Mouse (Mus musculus): ENCODE data around the gene Tbcel.

The Tbcel gene

GRCm38 (mm10) chr9:42442100-42442499, 65.5 kb downstream of the Tbcel start:
- no peak for DNase-seq (ENCODE audit: low spot score)

GRCm38 (mm10) chr9:42441234-42441633, 66.4 kb downstream of the Tbcel start:
- DNase-seq (ENCODE audit: low spot score) = no peak

- no peak for DNase-seq (ENCODE audit: low spot score)
These were observed 68.2 kb downstream of the Tbcel start for GRCm38 (mm10) chr9:42439446-42439845.

- no peak for DNase-seq (ENCODE audit: low spot score)
These were observed 75.5 kb downstream of the Tbcel start for GRCm38 (mm10) chr9:42432155-42432554.

GRCm38 (mm10) chr9:42431606-42432005, 76.0 kb downstream of the Tbcel start:
- DNase-seq (ENCODE audit: low spot score) = no peak

- no peak for DNase-seq (ENCODE audit: low spot score)
These were observed 79.3 kb downstream of the Tbcel start for GRCm38 (mm10) chr9:42428060-42428924.

- DNase-seq (ENCODE audit: low spot score) = no peak
These were observed 80.8 kb downstream of the Tbcel start for GRCm38 (mm10) chr9:42426661-42427358.

- no peak for DNase-seq (ENCODE audit: low spot score)
These were observed 84.0 kb downstream of the Tbcel start for GRCm38 (mm10) chr9:42423649-42424048.

- DNase-seq (ENCODE audit: low spot score) = no peak
These were observed 87.9 kb downstream of the Tbcel start for GRCm38 (mm10) chr9:42419687-42420086.

GRCm38 (mm10) chr9:42418786-42419185, 88.8 kb downstream of the Tbcel start:
- DNase-seq (ENCODE audit: low spot score) = no peak

- no peak for DNase-seq (ENCODE audit: low spot score)
These were observed 90.2 kb downstream of the Tbcel start for GRCm38 (mm10) chr9:42417352-42417952.

- no peak for DNase-seq (ENCODE audit: low spot score)
These were observed 92.4 kb downstream of the Tbcel start for GRCm38 (mm10) chr9:42415184-42415583.

- peak; percentile 19 for DNase-seq (ENCODE audit: low spot score)
These were observed 94.3 kb downstream of the Tbcel start for GRCm38 (mm10) chr9:42413345-42413744.

GRCm38 (mm10) chr9:42411296-42411695, 96.3 kb downstream of the Tbcel start:
- no peak for DNase-seq (ENCODE audit: low spot score)

GRCm38 (mm10) chr9:42405736-42406135, 101.9 kb downstream of the Tbcel start:
- DNase-seq (ENCODE audit: low spot score) = no peak

- DNase-seq (ENCODE audit: low spot score) = no peak
These were observed 106.1 kb downstream of the Tbcel start for GRCm38 (mm10) chr9:42401486-42401885.

GRCm38 (mm10) chr9:42399829-42400228, 107.8 kb downstream of the Tbcel start, which contains the start of gene Tecta:
Gene Tecta, minus strand, starts transcription at chr9:42399929.
- no peak for DNase-seq (ENCODE audit: low spot score)

GRCm38 (mm10) chr9:42396141-42396540, 111.5 kb downstream of the Tbcel start:
- no peak for DNase-seq (ENCODE audit: low spot score)

GRCm38 (mm10) chr9:42394903-42395302, 112.7 kb downstream of the Tbcel start:
- DNase-seq (ENCODE audit: low spot score) = no peak

- DNase-seq (ENCODE audit: low spot score) = no peak
These were observed 113.3 kb downstream of the Tbcel start for GRCm38 (mm10) chr9:42394321-42394720.

- no peak for DNase-seq (ENCODE audit: low spot score)
These were observed 114.7 kb downstream of the Tbcel start for GRCm38 (mm10) chr9:42392927-42393326.

- DNase-seq (ENCODE audit: low spot score) = no peak
These were observed 119.1 kb downstream of the Tbcel start for GRCm38 (mm10) chr9:42388490-42388889.

GRCm38 (mm10) chr9:42387038-42387437, 120.6 kb downstream of the Tbcel start:
- no peak for DNase-seq (ENCODE audit: low spot score)
